In genomic region chr2:33401217-33401616, GRCm38 (mm10) we compare ENCODE assay signal across 9 mouse cellular contexts. TPM values are rescaled to one million over a fixed set of nuclear protein-coding genes. Genes with fewer than 3 reads are reported as not detected.
DNase-seq lines count a peak whose midpoint lies in the region; ATAC-seq and TF ChIP-seq lines count a peak whose summit lies in the region.
"Had no signal": no experiment of that assay in that cellular context is flagged by ENCODE, and none has a peak within 500 bp of the region (broad histone marks: within the 10 kb centered on the region; RNA-seq: fewer than 3 reads in every experiment).

No protein-coding gene starts in this region.

- H3K4me1 ChIP-seq in heart, adult 2 months (ENCODE audit: control insufficient read depth, insufficient read depth, low read length) = no peaks in the 10 kb centered on the region; the same call in 1 of the 2 replicates
- no peaks in the 10 kb centered on the region for H3K4me1 ChIP-seq in midbrain, embryonic 11.5 days (ENCODE audit: control insufficient read depth, insufficient read depth, low read length)
- no peaks in the 10 kb centered on the region for H3K4me1 ChIP-seq in midbrain, embryonic 16.5 days (ENCODE audit: control insufficient read depth, insufficient read depth, low read length)
- no peaks in the 10 kb centered on the region for H3K4me1 ChIP-seq in hindbrain, embryonic 16.5 days (ENCODE audit: control insufficient read depth, insufficient read depth, low read depth, low read length)
- peaks cover 6% of the 10 kb centered on the region; the same call in 1 of the 2 replicates for H3K4me1 ChIP-seq in heart, embryonic 11.5 days (ENCODE audit: control insufficient read depth, insufficient read depth, low read length)

- H3K4me2 ChIP-seq in midbrain, embryonic 11.5 days = no peak overlapping the region
- H3K4me2 ChIP-seq in midbrain, embryonic 16.5 days (ENCODE audit: low read length) = no peak overlapping the region
- no peak overlapping the region for H3K4me2 ChIP-seq in hindbrain, embryonic 16.5 days (ENCODE audit: low read length)
- no peak overlapping the region for H3K4me2 ChIP-seq in heart, embryonic 11.5 days

- no peak for TF ChIP-seq EP300 in heart, adult 2 months (IDR thresholded peaks at IDR 0.05; ENCODE audit: insufficient read depth, low read depth, low read length)

- no peak overlapping the region for H3K4me3 ChIP-seq in heart, adult 2 months
- H3K4me3 ChIP-seq in midbrain, embryonic 11.5 days (ENCODE audit: low read depth, low read length) = no peak overlapping the region
- H3K4me3 ChIP-seq in midbrain, embryonic 16.5 days (ENCODE audit: low read depth, low read length) = no peak overlapping the region
- no peak overlapping the region for H3K4me3 ChIP-seq in hindbrain, embryonic 16.5 days (ENCODE audit: low read length)
- no peak overlapping the region for H3K4me3 ChIP-seq in heart, embryonic 11.5 days (ENCODE audit: low read depth, low read length)
- H3K4me3 ChIP-seq: erythroblast, embryonic 14.5 days had no signal

- peak; percentile 55 for TF ChIP-seq CTCF in heart, adult 2 months (IDR thresholded peaks at IDR 0.05)

- TF ChIP-seq POLR2A in heart, adult 2 months (IDR thresholded peaks at IDR 0.05; ENCODE audit: insufficient read depth, low read depth, low read length) = no peak

- H3K27me3 ChIP-seq in heart, adult 2 months (ENCODE audit: control insufficient read depth, insufficient read depth, low read length) = no peaks in the 10 kb centered on the region
- no peaks in the 10 kb centered on the region for H3K27me3 ChIP-seq in midbrain, embryonic 11.5 days (ENCODE audit: control insufficient read depth, insufficient read depth, low read length)
- no peaks in the 10 kb centered on the region for H3K27me3 ChIP-seq in midbrain, embryonic 16.5 days (ENCODE audit: control insufficient read depth, insufficient read depth, low read depth, low read length)
- H3K27me3 ChIP-seq in hindbrain, embryonic 16.5 days (replicated peaks; ENCODE audit: control insufficient read depth, insufficient read depth, low read length) = no peaks in the 10 kb centered on the region
- H3K27me3 ChIP-seq in heart, embryonic 11.5 days (ENCODE audit: control insufficient read depth, insufficient read depth, low read length) = no peaks in the 10 kb centered on the region

- no peak for ATAC-seq in midbrain, embryonic 11.5 days (ENCODE audit: low FRiP score)
- ATAC-seq in midbrain, embryonic 16.5 days = no peak
- no peak for ATAC-seq in hindbrain, embryonic 16.5 days
- ATAC-seq in heart, embryonic 11.5 days (replicated peaks; ENCODE audit: insufficient number of reproducible peaks, low FRiP score, low TSS enrichment) = no peak

- H3K36me3 ChIP-seq in heart, adult 2 months (ENCODE audit: control insufficient read depth, insufficient read depth, low read length) = no peaks in the 10 kb centered on the region
- no peaks in the 10 kb centered on the region for H3K36me3 ChIP-seq in midbrain, embryonic 11.5 days (ENCODE audit: control insufficient read depth, insufficient read depth, low read length)
- no peaks in the 10 kb centered on the region for H3K36me3 ChIP-seq in midbrain, embryonic 16.5 days (ENCODE audit: control insufficient read depth, insufficient read depth, low read length)
- no peaks in the 10 kb centered on the region for H3K36me3 ChIP-seq in hindbrain, embryonic 16.5 days (ENCODE audit: control insufficient read depth, insufficient read depth, low read length)
- no peaks in the 10 kb centered on the region for H3K36me3 ChIP-seq in heart, embryonic 11.5 days (ENCODE audit: control insufficient read depth, insufficient read depth, low read length)

- no peak overlapping the region for H3K27ac ChIP-seq in heart, adult 2 months
- H3K27ac ChIP-seq in midbrain, embryonic 11.5 days (ENCODE audit: low read depth, low read length) = no peak overlapping the region
- no peak overlapping the region for H3K27ac ChIP-seq in midbrain, embryonic 16.5 days (ENCODE audit: low read length)
- no peak overlapping the region for H3K27ac ChIP-seq in hindbrain, embryonic 16.5 days (ENCODE audit: low read depth, low read length)
- no peak overlapping the region for H3K27ac ChIP-seq in heart, embryonic 11.5 days (ENCODE audit: low read depth, low read length)

- H3K9ac ChIP-seq in heart, adult 2 months (ENCODE audit: low read depth, low read length) = no peak overlapping the region
- no peak overlapping the region for H3K9ac ChIP-seq in midbrain, embryonic 11.5 days (ENCODE audit: low read length)
- H3K9ac ChIP-seq in midbrain, embryonic 16.5 days (ENCODE audit: low read depth, low read length) = no peak overlapping the region
- no peak overlapping the region for H3K9ac ChIP-seq in hindbrain, embryonic 16.5 days (ENCODE audit: low read depth, low read length)
- no peak overlapping the region for H3K9ac ChIP-seq in heart, embryonic 11.5 days (ENCODE audit: low read depth, low read length)

- intact Hi-C loops in heart, adult 2 months (cut with DNase I) = no loop called here

- 44% methylated on average over 3 of the region's 3 CpGs for WGBS in heart, adult 2 months
- 37% methylated on average over 3 of the region's 3 CpGs for WGBS in midbrain, embryonic 11.5 days
- WGBS in midbrain, embryonic 16.5 days = 37% methylated on average over 3 of the region's 3 CpGs
- 34% methylated on average over 3 of the region's 3 CpGs for WGBS in hindbrain, embryonic 16.5 days
- 30% methylated on average over 3 of the region's 3 CpGs for WGBS in heart, embryonic 11.5 days (ENCODE audit: insufficient replicate concordance)

- H3K9me3 ChIP-seq in midbrain, embryonic 11.5 days (ENCODE audit: control insufficient read depth, low read length) = no peaks in the 10 kb centered on the region
- no peaks in the 10 kb centered on the region for H3K9me3 ChIP-seq in midbrain, embryonic 16.5 days (replicated peaks; ENCODE audit: control insufficient read depth, low read length, poor library complexity, severe bottlenecking)
- no peaks in the 10 kb centered on the region for H3K9me3 ChIP-seq in hindbrain, embryonic 16.5 days (ENCODE audit: control insufficient read depth, low read length)
- no peaks in the 10 kb centered on the region for H3K9me3 ChIP-seq in heart, embryonic 11.5 days (replicated peaks; ENCODE audit: control insufficient read depth, low read length)

- no peak for DNase-seq in heart, adult 2 months
- no peak for DNase-seq in heart, adult 8-10 months (ENCODE audit: low spot score)
- DNase-seq in midbrain, embryonic 11.5 days (ENCODE audit: low spot score, missing footprints) = peak; percentile 70
- DNase-seq in c-Kit-positive CD71-positive TER-119-negative erythroid progenitor cells, embryonic 14.5 days (ENCODE audit: low read depth) = peak; percentile 15
- DNase-seq in retina, embryonic 14.5 days (ENCODE audit: low spot score) = peak; percentile 15

- H3K79me2 ChIP-seq in heart, adult 2 months (replicated peaks; ENCODE audit: control insufficient read depth, insufficient read depth, low read length) = no peaks in the 10 kb centered on the region

RNA-seq across cellular contexts. Expression of gene Zbtb34, which starts 29.9 kb away (rescaled TPM):
- total RNA-seq in heart, adult 2 months (2021) = 1 to 10 TPM; 5.7 to 7.3 TPM
- 5.0 and 8.1 TPM in 2 replicates for polyA plus RNA-seq in heart, adult 2 months (2012; rRNA removed)
- 1 to 10 TPM; 5.6 to 6.9 (median 6.5) TPM for total RNA-seq in heart, adult 8-10 months (2022)
- 8.0 and 8.3 TPM in 2 replicates for polyA plus RNA-seq in midbrain, embryonic 11.5 days (2014; fragmentation: Nextera tagmentation; extraction: Ambion mirVana)
- 7.6 TPM in 2 replicates for polyA plus RNA-seq in midbrain, embryonic 16.5 days (2015; fragmentation: Nextera tagmentation; extraction: Ambion mirVana)
- polyA plus RNA-seq in hindbrain, embryonic 16.5 days (2015; fragmentation: Nextera tagmentation; extraction: Ambion mirVana) = 5.3 and 7.8 TPM in 2 replicates
- 4.2 and 6.4 TPM in 2 replicates for polyA plus RNA-seq in heart, embryonic 11.5 days (2014; fragmentation: Nextera tagmentation; extraction: Ambion mirVana)

RNA-seq across cellular contexts. Expression of gene Ralgps1, which starts 29.9 kb away (rescaled TPM):
- 1 to 10 TPM; 4.9 to 5.3 TPM for total RNA-seq in heart, adult 2 months (2021)
- polyA plus RNA-seq in heart, adult 2 months (2012; rRNA removed) = 3.8 and 5.2 TPM in 2 replicates
- 1 to 10 TPM; 6.2 to 7.0 (median 6.4) TPM for total RNA-seq in heart, adult 8-10 months (2022)
- 13.5 and 13.8 TPM in 2 replicates for polyA plus RNA-seq in midbrain, embryonic 11.5 days (2014; fragmentation: Nextera tagmentation; extraction: Ambion mirVana)
- polyA plus RNA-seq in midbrain, embryonic 16.5 days (2015; fragmentation: Nextera tagmentation; extraction: Ambion mirVana) = 48.4 and 54.3 TPM in 2 replicates
- polyA plus RNA-seq in hindbrain, embryonic 16.5 days (2015; fragmentation: Nextera tagmentation; extraction: Ambion mirVana) = 32.0 and 44.4 TPM in 2 replicates
- polyA plus RNA-seq in heart, embryonic 11.5 days (2014; fragmentation: Nextera tagmentation; extraction: Ambion mirVana) = 6.5 and 6.6 TPM in 2 replicates
- polyA plus RNA-seq: erythroblast, embryonic 14.5 days had no signal

Comparison
In these comparisons a context has a peak if more than half of its experiments do, and no peak if none do; other contexts are left out.
1. DNase-seq: peak in midbrain, embryonic 11.5 days (single experiment), c-Kit-positive CD71-positive TER-119-negative erythroid progenitor cells, embryonic 14.5 days (single experiment) and retina, embryonic 14.5 days (single experiment); none in heart, adult 2 months (0 of 2) and heart, adult 8-10 months (single experiment).